Mouse (Mus musculus) heart, postnatal 0 days (tissue): ENCODE results near the gene Ociad2.

Experiments
- CTCF ChIP-seq: IDR thresholded peaks from 2 replicates; pipeline ENCODE4 v1.5.1; 2016; ENCODE audit warnings: antibody characterized with exemption, control low read depth, low read depth
- EP300 ChIP-seq: IDR thresholded peaks from 2 replicates; pipeline ENCODE4 v1.6.1; 2016; ENCODE audit warnings: antibody characterized with exemption, low read depth

DNA sequence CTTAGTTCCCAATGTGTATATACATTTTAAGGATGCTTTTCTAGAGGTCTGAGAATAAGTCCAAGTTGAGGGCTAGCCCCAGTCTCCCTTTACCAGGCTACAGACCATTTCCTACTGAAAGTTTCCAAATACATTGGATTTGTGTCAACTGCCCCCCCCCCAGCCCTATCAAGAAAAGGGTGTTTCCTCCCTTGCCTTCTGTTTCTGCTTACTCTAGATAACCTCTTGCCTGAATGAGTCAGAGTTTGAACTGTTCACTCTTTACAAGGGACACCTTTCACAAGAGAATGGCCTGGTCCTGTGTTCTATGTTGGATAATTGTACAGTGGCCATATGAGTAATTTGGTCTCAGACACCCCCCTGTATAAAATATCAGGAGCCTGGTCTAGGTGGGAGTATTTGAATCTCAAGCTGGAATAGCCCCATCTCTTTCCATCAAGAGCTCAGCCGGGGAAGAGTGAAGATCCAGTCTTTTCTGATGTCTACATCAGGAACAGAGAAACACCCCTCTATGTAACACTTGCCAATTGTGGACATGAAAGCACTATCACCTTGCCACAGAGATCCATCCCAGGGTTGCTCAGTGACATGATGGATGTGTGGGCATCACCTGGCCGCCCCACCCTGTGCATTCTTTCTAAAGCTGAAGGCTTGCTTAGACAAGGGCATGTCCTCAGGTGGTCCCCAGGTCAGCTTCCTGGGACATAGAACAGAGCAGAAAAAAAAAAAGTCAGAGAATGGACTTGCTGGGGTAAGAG lies 23.5 kb upstream of the Ociad2 start:
- TF ChIP-seq EP300 (no peak), CTCF (no peak)
